ENCODE assay signal across 8 mouse cellular contexts in the genomic region with DNA sequence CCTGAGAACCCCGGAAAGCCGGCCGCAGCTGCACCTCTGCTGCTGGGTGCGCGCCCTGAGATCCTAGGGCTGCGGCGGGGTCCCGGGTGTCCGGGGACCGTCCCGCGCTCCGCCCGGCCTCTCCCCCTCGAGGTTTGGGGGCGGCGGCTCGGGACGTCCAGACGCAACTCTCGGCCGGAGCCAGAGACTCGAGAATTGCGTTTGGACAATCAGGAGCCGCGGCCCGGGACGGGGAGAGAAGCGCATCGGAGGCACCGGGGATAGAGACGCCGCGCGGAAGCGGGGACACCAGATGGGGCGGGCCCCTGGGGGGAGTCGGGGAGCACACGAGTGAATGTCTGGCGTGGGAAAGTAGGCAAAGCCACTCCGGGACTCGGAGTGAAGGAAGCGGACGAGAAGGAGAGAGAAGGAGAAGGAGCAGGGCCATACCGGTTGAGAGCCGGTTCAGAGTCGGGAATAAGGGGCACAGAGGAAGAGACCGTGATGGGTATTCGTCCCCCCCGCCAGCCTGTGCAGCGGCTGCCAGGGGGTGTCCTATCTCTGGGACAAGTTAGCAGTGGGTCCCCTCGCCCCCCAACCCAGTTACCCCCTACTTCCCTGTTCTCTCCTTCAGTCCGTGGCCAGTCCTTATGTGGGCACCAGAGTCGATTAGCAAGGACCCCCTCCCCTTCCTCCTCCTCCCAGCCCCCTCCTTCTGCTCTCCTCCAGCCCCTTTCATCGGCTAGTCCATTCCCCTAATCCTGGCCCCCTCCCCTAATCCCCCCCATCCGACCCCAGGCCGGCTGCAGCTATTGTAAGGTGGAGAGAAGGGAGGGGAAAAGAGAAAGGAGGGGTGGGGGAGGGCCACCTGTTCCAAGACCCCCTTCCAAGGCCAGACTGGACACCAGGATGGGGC. TPM values are rescaled to one million over a fixed set of nuclear protein-coding genes. Genes with fewer than 3 reads are reported as not detected.
DNase-seq lines count a peak whose midpoint lies in the region; ATAC-seq and TF ChIP-seq lines count a peak whose summit lies in the region.

No protein-coding gene starts in this region.

- H3K9ac ChIP-seq in kidney, embryonic 16.5 days (replicated peaks; ENCODE audit: low read length) = peak overlapping the region; percentile 80
- peak overlapping the region; percentile 93 for H3K9ac ChIP-seq in forebrain, embryonic 12.5 days
- peak overlapping the region; percentile 89 for H3K9ac ChIP-seq in limb, embryonic 14.5 days (ENCODE audit: low read depth, low read length, severe bottlenecking)

- no peaks in the 10 kb centered on the region for H3K27me3 ChIP-seq in kidney, embryonic 16.5 days (ENCODE audit: insufficient read depth, low read length)
- H3K27me3 ChIP-seq in forebrain, embryonic 12.5 days = no peaks in the 10 kb centered on the region
- H3K27me3 ChIP-seq in limb, embryonic 14.5 days (ENCODE audit: control insufficient read depth, insufficient read depth, low read length) = no peaks in the 10 kb centered on the region

- no peak for DNase-seq in kidney, postnatal 14 days
- DNase-seq in adipocyte (ENCODE audit: low spot score) = peak; percentile 36
- no peak for DNase-seq in limb, embryonic 14.5 days (ENCODE audit: low spot score)
- DNase-seq in right cerebral cortex, adult 2 months (ENCODE audit: low spot score in 2 of 2) = no peak
- DNase-seq in ovary, postnatal 10 days (ENCODE audit: low spot score) = no peak

- H3K36me3 ChIP-seq in kidney, embryonic 16.5 days (ENCODE audit: insufficient read depth, low read length) = peaks cover 45% of the 10 kb centered on the region
- H3K36me3 ChIP-seq in forebrain, embryonic 12.5 days (replicated peaks) = peaks cover 55% of the 10 kb centered on the region
- H3K36me3 ChIP-seq in limb, embryonic 14.5 days (ENCODE audit: control insufficient read depth, insufficient read depth, low read length) = peaks cover 43% of the 10 kb centered on the region

- TF ChIP-seq POLR2A in limb, embryonic 14.5 days (IDR thresholded peaks at IDR 0.05; ENCODE audit: borderline replicate concordance, extremely low read depth, insufficient read depth, insufficient read length) = no peak
- no peak; the same call in 1 of the 2 replicates for TF ChIP-seq POLR2A in olfactory bulb, adult 2 months (IDR thresholded peaks at IDR 0.05; ENCODE audit: insufficient read depth, low read depth, low read length)

- H3K4me1 ChIP-seq in kidney, embryonic 16.5 days (ENCODE audit: insufficient read depth, low read length) = peaks cover 51% of the 10 kb centered on the region
- peaks cover 67% of the 10 kb centered on the region for H3K4me1 ChIP-seq in forebrain, embryonic 12.5 days
- peaks cover 33% of the 10 kb centered on the region for H3K4me1 ChIP-seq in limb, embryonic 14.5 days (ENCODE audit: control insufficient read depth, insufficient read depth, low read length)
- H3K4me1 ChIP-seq in olfactory bulb, adult 2 months (ENCODE audit: control insufficient read depth, insufficient read depth, low read length) = peaks cover 62% of the 10 kb centered on the region

- peak overlapping the region; percentile 65 for H3K4me3 ChIP-seq in kidney, embryonic 16.5 days (ENCODE audit: low read length)
- H3K4me3 ChIP-seq in forebrain, embryonic 12.5 days (replicated peaks) = peak overlapping the region; percentile 69
- H3K4me3 ChIP-seq in limb, embryonic 14.5 days (replicated peaks; ENCODE audit: low read length) = peak overlapping the region; percentile 91
- H3K4me3 ChIP-seq in olfactory bulb, adult 2 months (ENCODE audit: insufficient read depth, low read depth, low read length) = peak overlapping the region; percentile 75

- under 1% methylated on average over 57 of the region's 57 CpGs for WGBS in kidney, embryonic 16.5 days
- WGBS in forebrain, embryonic 12.5 days = under 1% methylated on average over 56 of the region's 57 CpGs
- 3% methylated on average over 36 of the region's 57 CpGs for WGBS in limb, embryonic 14.5 days
- under 1% methylated on average over 54 of the region's 57 CpGs for WGBS in olfactory bulb, adult 2 months

- peak overlapping the region; percentile 85 for H3K4me2 ChIP-seq in kidney, embryonic 16.5 days (replicated peaks; ENCODE audit: low read depth, low read length)
- H3K4me2 ChIP-seq in forebrain, embryonic 12.5 days = peak overlapping the region; percentile 83
- peak overlapping the region; percentile 94 for H3K4me2 ChIP-seq in limb, embryonic 14.5 days (replicated peaks; ENCODE audit: low read depth, low read length, severe bottlenecking)

- TF ChIP-seq CTCF in olfactory bulb, adult 2 months (IDR thresholded peaks at IDR 0.05; ENCODE audit: insufficient read depth, low read depth, low read length) = no peak

- peak overlapping the region; percentile 96 for H3K27ac ChIP-seq in kidney, embryonic 16.5 days (ENCODE audit: low read length)
- H3K27ac ChIP-seq in forebrain, embryonic 12.5 days = peak overlapping the region; percentile 98
- H3K27ac ChIP-seq in limb, embryonic 14.5 days (replicated peaks; ENCODE audit: low read depth, low read length) = peak overlapping the region; percentile 92
- H3K27ac ChIP-seq in olfactory bulb, adult 2 months (ENCODE audit: insufficient read depth, low read depth, low read length) = peak overlapping the region; percentile 94

- peaks cover 6% of the 10 kb centered on the region; the same call in 1 of the 2 replicates for H3K9me3 ChIP-seq in kidney, embryonic 16.5 days (ENCODE audit: low read length)
- H3K9me3 ChIP-seq in forebrain, embryonic 12.5 days = peaks cover 4% of the 10 kb centered on the region; the same call in 1 of the 2 replicates
- H3K9me3 ChIP-seq in limb, embryonic 14.5 days (ENCODE audit: control insufficient read depth, low read length) = no peaks in the 10 kb centered on the region

- peak; percentile 1; the same call in 1 of the 2 replicates for ATAC-seq in kidney, embryonic 16.5 days (ENCODE audit: low FRiP score, low TSS enrichment)
- ATAC-seq in forebrain, embryonic 12.5 days (ENCODE audit: low FRiP score) = peak; percentile 14
- peak; percentile 1; the same call in 1 of the 2 replicates for ATAC-seq in limb, embryonic 14.5 days (ENCODE audit: low FRiP score, low read depth)

RNA-seq across cellular contexts. Expression of gene Ring1, which starts 0.6 kb away (rescaled TPM):
- polyA plus RNA-seq in kidney, embryonic 16.5 days (2015; fragmentation: Nextera tagmentation; extraction: Ambion mirVana) = 14.7 and 18.7 TPM in 2 replicates
- 19.1 and 23.6 TPM in 2 replicates for polyA plus RNA-seq in forebrain, embryonic 12.5 days (2016; fragmentation: Nextera tagmentation; extraction: Ambion mirVana)
- polyA plus RNA-seq in limb, embryonic 14.5 days (2012; rRNA removed) = 54.0 and 81.7 TPM in 2 replicates
- polyA plus RNA-seq in limb, embryonic 14.5 days (2014; fragmentation: Nextera tagmentation; extraction: Ambion mirVana) = 7.0 and 8.4 TPM in 2 replicates
- not detected in 2 replicates for polyA plus RNA-seq in olfactory bulb, adult 2 months (2012; ENCODE audit: insufficient read depth, insufficient read length, low replicate concordance, missing spikeins)

RNA-seq across cellular contexts. Expression of gene H2-Ke6, which starts 2.8 kb away (rescaled TPM):
- polyA plus RNA-seq in kidney, embryonic 16.5 days (2015; fragmentation: Nextera tagmentation; extraction: Ambion mirVana) = 52.9 and 54.0 TPM in 2 replicates
- polyA plus RNA-seq in forebrain, embryonic 12.5 days (2016; fragmentation: Nextera tagmentation; extraction: Ambion mirVana) = 92.8 and 103 TPM in 2 replicates
- 104 and 109 TPM in 2 replicates for polyA plus RNA-seq in limb, embryonic 14.5 days (2012; rRNA removed)
- 46.4 and 48.1 TPM in 2 replicates for polyA plus RNA-seq in limb, embryonic 14.5 days (2014; fragmentation: Nextera tagmentation; extraction: Ambion mirVana)
- not detected in 2 replicates for polyA plus RNA-seq in olfactory bulb, adult 2 months (2012; ENCODE audit: insufficient read depth, insufficient read length, low replicate concordance, missing spikeins)

RNA-seq across cellular contexts. Expression of gene Slc39a7, which starts 6.4 kb away (rescaled TPM):
- 227 and 231 TPM in 2 replicates for polyA plus RNA-seq in kidney, embryonic 16.5 days (2015; fragmentation: Nextera tagmentation; extraction: Ambion mirVana)
- polyA plus RNA-seq in forebrain, embryonic 12.5 days (2016; fragmentation: Nextera tagmentation; extraction: Ambion mirVana) = 160 and 166 TPM in 2 replicates
- 197 and 283 TPM in 2 replicates for polyA plus RNA-seq in limb, embryonic 14.5 days (2012; rRNA removed)
- polyA plus RNA-seq in limb, embryonic 14.5 days (2014; fragmentation: Nextera tagmentation; extraction: Ambion mirVana) = 132 and 133 TPM in 2 replicates
- not detected in 2 replicates for polyA plus RNA-seq in olfactory bulb, adult 2 months (2012; ENCODE audit: insufficient read depth, insufficient read length, low replicate concordance, missing spikeins)

RNA-seq across cellular contexts. Expression of gene Rxrb, which starts 6.5 kb away (rescaled TPM):
- polyA plus RNA-seq in kidney, embryonic 16.5 days (2015; fragmentation: Nextera tagmentation; extraction: Ambion mirVana) = 52.7 and 56.7 TPM in 2 replicates
- 54.8 and 59.5 TPM in 2 replicates for polyA plus RNA-seq in forebrain, embryonic 12.5 days (2016; fragmentation: Nextera tagmentation; extraction: Ambion mirVana)
- polyA plus RNA-seq in limb, embryonic 14.5 days (2012; rRNA removed) = 83.2 and 98.9 TPM in 2 replicates
- polyA plus RNA-seq in limb, embryonic 14.5 days (2014; fragmentation: Nextera tagmentation; extraction: Ambion mirVana) = 29.2 and 33.6 TPM in 2 replicates
- not detected in 2 replicates for polyA plus RNA-seq in olfactory bulb, adult 2 months (2012; ENCODE audit: insufficient read depth, insufficient read length, low replicate concordance, missing spikeins)

RNA-seq across cellular contexts. Expression of gene Col11a2, which starts 14.1 kb away (rescaled TPM):
- 3.2 and 3.7 TPM in 2 replicates for polyA plus RNA-seq in kidney, embryonic 16.5 days (2015; fragmentation: Nextera tagmentation; extraction: Ambion mirVana)
- polyA plus RNA-seq in forebrain, embryonic 12.5 days (2016; fragmentation: Nextera tagmentation; extraction: Ambion mirVana) = 1.4 and 2.5 TPM in 2 replicates
- 201 and 242 TPM in 2 replicates for polyA plus RNA-seq in limb, embryonic 14.5 days (2012; rRNA removed)
- 71.6 and 72.1 TPM in 2 replicates for polyA plus RNA-seq in limb, embryonic 14.5 days (2014; fragmentation: Nextera tagmentation; extraction: Ambion mirVana)
- not detected in 2 replicates for polyA plus RNA-seq in olfactory bulb, adult 2 months (2012; ENCODE audit: insufficient read depth, insufficient read length, low replicate concordance, missing spikeins)
